In genomic region chrX:18461198-18461601, GRCm38 (mm10) we compare ENCODE assay signal across 13 mouse cellular contexts. TPM values are rescaled to one million over a fixed set of nuclear protein-coding genes. Genes with fewer than 3 reads are reported as not detected.
A peak's percentile ranks its signal among the peaks of the same experiment; 100 is the strongest.
DNase-seq lines count a peak whose midpoint lies in the region; ATAC-seq lines count a peak whose summit lies in the region.
"Had no signal": no experiment of that assay in that cellular context is flagged by ENCODE, and none has a peak within 500 bp of the region (broad histone marks: within the 10 kb centered on the region; RNA-seq: fewer than 3 reads in every experiment).

Gene 4930578C19Rik (minus strand): TSS chrX:18461397.

- no peaks in the 10 kb centered on the region for H3K9me3 ChIP-seq in kidney, embryonic 15.5 days (replicated peaks)
- H3K9me3 ChIP-seq in intestine, embryonic 15.5 days: no peaks in the 10 kb centered on the region
- no peaks in the 10 kb centered on the region for H3K9me3 ChIP-seq in limb, embryonic 10.5 days (replicated peaks)
- H3K9me3 ChIP-seq: hindbrain, embryonic 10.5 days; liver, embryonic 12.5 days had no signal

- 0 out of 2 replicates have a peak, but pooled peaks have one; percentile 49 for ATAC-seq in kidney, embryonic 15.5 days (replicated peaks; ENCODE audit: low FRiP score)
- no peak for ATAC-seq in intestine, embryonic 15.5 days
- ATAC-seq: forebrain, embryonic 14.5 days; liver, embryonic 12.5 days; Patski had no signal

- H3K4me2 ChIP-seq in kidney, embryonic 15.5 days: no peak within 1 kb of the TSS
- H3K4me2 ChIP-seq in intestine, embryonic 15.5 days (replicated peaks): no peak within 1 kb of the TSS
- H3K4me2 ChIP-seq: liver, embryonic 12.5 days had no signal

- H3K4me3 ChIP-seq in kidney, embryonic 15.5 days (replicated peaks): no peak within 1 kb of the TSS
- H3K4me3 ChIP-seq in intestine, embryonic 15.5 days (replicated peaks): no peak within 1 kb of the TSS
- H3K4me3 ChIP-seq in limb, embryonic 10.5 days: no peak within 1 kb of the TSS
- H3K4me3 ChIP-seq: hindbrain, embryonic 10.5 days; liver, embryonic 12.5 days; myocyte had no signal

- intact Hi-C loops in gastrocnemius, postnatal 36 days (cut with DNase I): no loop called here

- H3K36me3 ChIP-seq in kidney, embryonic 15.5 days: no peaks in the 10 kb centered on the region
- H3K36me3 ChIP-seq in intestine, embryonic 15.5 days: no peaks in the 10 kb centered on the region
- no peaks in the 10 kb centered on the region for H3K36me3 ChIP-seq in limb, embryonic 10.5 days
- H3K36me3 ChIP-seq: hindbrain, embryonic 10.5 days; liver, embryonic 12.5 days had no signal

- peak; percentile 2 for DNase-seq in gastrocnemius, adult 18-20 months (ENCODE audit: low spot score)
- no peak for DNase-seq in gastrocnemius, postnatal 10 days
- DNase-seq in gastrocnemius, postnatal 36 days: peak; percentile 8 to 11
- DNase-seq in lung, postnatal 14 days: peak; percentile 27
- DNase-seq in thymus, adult 18-20 months: no peak
- DNase-seq in limb, embryonic 10.5 days (ENCODE audit: low spot score): no peak

- H3K9ac ChIP-seq in kidney, embryonic 15.5 days: no peak within 1 kb of the TSS
- H3K9ac ChIP-seq in intestine, embryonic 15.5 days: no peak within 1 kb of the TSS
- H3K9ac ChIP-seq: liver, embryonic 12.5 days had no signal

- H3K27me3 ChIP-seq in kidney, embryonic 15.5 days: no peaks in the 10 kb centered on the region
- H3K27me3 ChIP-seq in intestine, embryonic 15.5 days (replicated peaks): no peaks in the 10 kb centered on the region
- no peaks in the 10 kb centered on the region for H3K27me3 ChIP-seq in limb, embryonic 10.5 days (ENCODE audit: low read depth, poor library complexity, severe bottlenecking)
- H3K27me3 ChIP-seq: liver, embryonic 12.5 days had no signal

- H3K27ac ChIP-seq in kidney, embryonic 15.5 days: no peak within 1 kb of the TSS
- no peak within 1 kb of the TSS for H3K27ac ChIP-seq in intestine, embryonic 15.5 days
- no peak within 1 kb of the TSS for H3K27ac ChIP-seq in limb, embryonic 10.5 days
- H3K27ac ChIP-seq: hindbrain, embryonic 10.5 days; liver, embryonic 12.5 days had no signal

- no peaks in the 10 kb centered on the region for H3K4me1 ChIP-seq in kidney, embryonic 15.5 days
- no peaks in the 10 kb centered on the region for H3K4me1 ChIP-seq in intestine, embryonic 15.5 days (replicated peaks)
- H3K4me1 ChIP-seq in limb, embryonic 10.5 days: no peaks in the 10 kb centered on the region
- H3K4me1 ChIP-seq: hindbrain, embryonic 10.5 days; liver, embryonic 12.5 days had no signal

- 66% methylated on average over 8 of the region's 8 CpGs for WGBS in kidney, embryonic 15.5 days
- WGBS in intestine, embryonic 15.5 days: 74% methylated on average over 8 of the region's 8 CpGs
- WGBS in limb, embryonic 10.5 days: 83% methylated on average over 8 of the region's 8 CpGs

RNA-seq across cellular contexts. Expression of gene 4930578C19Rik, which starts in this region (rescaled TPM):
- 1 to 10 TPM; 1.9 to 2.0 TPM for total RNA-seq in gastrocnemius, adult 18-20 months (2021)
- 1 to 10 TPM; 4.2 TPM for total RNA-seq in gastrocnemius, postnatal 10 days (2021)
- 1 to 10 TPM; 2.4 to 3.1 TPM for total RNA-seq in gastrocnemius, postnatal 36 days (2021)
- polyA plus RNA-seq in kidney, embryonic 15.5 days (2015; fragmentation: Nextera tagmentation; extraction: Ambion mirVana): 0.67 and 0.68 TPM in 2 replicates
- polyA plus RNA-seq in intestine, embryonic 15.5 days (2015; fragmentation: Nextera tagmentation; extraction: Ambion mirVana): 0.72 and 0.74 TPM in 2 replicates
- 0.56 and 0.59 TPM in 2 replicates for polyA plus RNA-seq in limb, embryonic 10.5 days (2016; fragmentation: Nextera tagmentation; extraction: Ambion mirVana)
- polyA plus RNA-seq: liver, embryonic 12.5 days; myocyte; Patski had no signal

Comparison
In these comparisons a context has a peak if more than half of its experiments do, and no peak if none do; other contexts are left out.
1. DNase-seq: peak in gastrocnemius, adult 18-20 months (single experiment), gastrocnemius, postnatal 36 days (2 of 2) and lung, postnatal 14 days (single experiment); none in gastrocnemius, postnatal 10 days (single experiment), thymus, adult 18-20 months (0 of 2) and limb, embryonic 10.5 days (single experiment).
2. Peak in ATAC-seq in kidney, embryonic 15.5 days; RNA of the gene not detected or under 1 TPM.